Mouse (Mus musculus): ENCODE measurements around the gene 4833427G06Rik.

GRCm38 (mm10) chr9:51102963-51103807 is 1.3 kb upstream of the 4833427G06Rik start:
- TF ChIP-seq MAX (IDR thresholded peaks at IDR 0.05) (peak; percentile 79), MYOG (IDR thresholded peaks at IDR 0.05; ENCODE audit: control insufficient read depth, extremely low read depth, insufficient read length) (no peak), CTCF (IDR thresholded peaks at IDR 0.05; ENCODE audit: control insufficient read depth, insufficient read depth, insufficient read length) (no peak), USF1 (IDR thresholded peaks at IDR 0.05; ENCODE audit: low read depth) (no peak), CEBPB (IDR thresholded peaks at IDR 0.05; ENCODE audit: low read depth) (no peak)

Data from C2C12 (cell line).